Mouse (Mus musculus) lung, postnatal 0 days (tissue): ENCODE results near the gene Lrrk1.

ENCODE experiments used
- CTCF ChIP-seq: IDR thresholded peaks from 2 replicates; pipeline ENCODE4 v1.5.1; 2016; ENCODE audit warnings: antibody characterized with exemption, mild to moderate bottlenecking
- EP300 ChIP-seq: IDR thresholded peaks from 2 replicates; pipeline ENCODE4 v1.6.1; 2016; ENCODE audit warnings: antibody characterized with exemption, mild to moderate bottlenecking, control low read depth

GRCm38 (mm10) chr7:66358461-66358860 lies 29.7 kb downstream of the Lrrk1 start:
- TF ChIP-seq CTCF (no peak), EP300 (no peak)
